Mouse (Mus musculus): ENCODE measurements around the gene Tdrd1. TPM values are rescaled to one million over a fixed set of nuclear protein-coding genes. Genes with fewer than 3 reads are reported as not detected.

Gene Tdrd1
- polyA plus RNA-seq, 1 experiment from 2014 or later = 0.52 TPM

- no peaks in the 10 kb centered on the region for H3K4me1 ChIP-seq (replicated peaks)
These were observed 17.0 kb downstream of the Tdrd1 start for GRCm38 (mm10) chr19:56842974-56843373.

DNA sequence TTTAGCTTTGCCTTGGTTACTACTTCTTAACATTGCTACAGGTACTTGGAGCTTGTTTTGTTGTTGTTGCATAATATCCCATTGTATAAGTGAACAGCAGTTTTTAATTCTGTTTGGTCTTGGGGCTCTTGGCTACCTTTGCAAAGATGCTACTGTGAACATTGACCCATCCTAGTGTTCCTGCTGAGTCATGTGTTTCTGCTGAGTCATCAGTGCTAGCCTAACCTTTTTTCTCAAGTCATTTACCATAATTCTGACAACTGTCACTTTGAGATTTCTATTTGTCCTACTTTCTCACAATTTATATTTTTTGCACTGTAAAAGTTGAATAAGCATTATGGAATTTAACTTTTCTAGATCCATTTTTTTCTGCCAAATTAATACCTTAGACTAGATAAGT is 26.6 kb downstream of the Tdrd1 start:
- DNase-seq (ENCODE audit: low spot score) = no peak
- Histone ChIP-seq H3K4me3 (no peak overlapping the region), H3K4me1 (replicated peaks) (peaks cover 9% of the 10 kb centered on the region; the same call in 1 of the 2 replicates), H3K27ac (no peak overlapping the region), H3K9me3 (0 out of 2 replicates have a peak, but pooled peaks cover 10% of the 10 kb centered on the region), H3K36me3 (no peaks in the 10 kb centered on the region), H3K27me3 (ENCODE audit: insufficient read depth, poor library complexity, severe bottlenecking) (no peaks in the 10 kb centered on the region)

More at GRCm38 (mm10) chr19:56842974-56843373, 17.0 kb downstream of the Tdrd1 start:
- Histone ChIP-seq H3K4me3 (no peak overlapping the region), H3K27me3 (ENCODE audit: insufficient read depth, poor library complexity, severe bottlenecking) (no peaks in the 10 kb centered on the region), H3K9me3 (no peaks in the 10 kb centered on the region), H3K36me3 (no peaks in the 10 kb centered on the region), H3K27ac (no peak overlapping the region)
- DNase-seq (ENCODE audit: low spot score) = no peak
- WGBS = 84% methylated on average over 12 of the region's 12 CpGs

DNA sequence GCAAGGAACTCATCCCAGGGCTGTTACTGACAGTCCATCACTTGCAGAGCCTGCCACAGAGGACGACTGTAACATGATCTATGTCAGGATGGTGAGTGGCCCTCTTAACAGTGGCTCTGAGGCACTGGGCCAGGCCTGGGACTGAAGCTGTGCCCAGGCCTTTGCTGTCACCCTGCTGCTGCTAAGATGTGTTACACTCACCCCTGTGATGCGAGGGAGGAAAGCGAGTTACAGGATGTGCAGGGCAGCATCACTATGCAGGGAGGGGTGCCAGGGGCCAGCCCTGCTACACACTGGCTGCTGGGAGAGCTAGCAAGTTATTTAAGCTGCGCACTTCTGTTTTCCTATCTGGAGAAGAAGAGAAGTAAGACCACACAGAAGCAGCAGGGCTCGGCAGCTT is 30.4 kb downstream of the Tdrd1 start:
- WGBS = 51% methylated on average over 5 of the region's 5 CpGs
- DNase-seq (ENCODE audit: low spot score) = no peak
- peaks cover 13% of the 10 kb centered on the region for H3K4me1 ChIP-seq (replicated peaks)
- H3K27me3 ChIP-seq (ENCODE audit: insufficient read depth, poor library complexity, severe bottlenecking) = no peaks in the 10 kb centered on the region
- H3K9me3 ChIP-seq = 0 out of 2 replicates have a peak, but pooled peaks cover 4% of the 10 kb centered on the region
- no peaks in the 10 kb centered on the region for H3K36me3 ChIP-seq
- no peak overlapping the region for H3K27ac ChIP-seq
- no peak overlapping the region for H3K4me3 ChIP-seq

GRCm38 (mm10) chr19:56867701-56868100 is 41.7 kb downstream of the Tdrd1 start:
- H3K36me3 ChIP-seq = no peaks in the 10 kb centered on the region
- no peaks in the 10 kb centered on the region for H3K9me3 ChIP-seq
- no peak overlapping the region for H3K27ac ChIP-seq
- DNase-seq (ENCODE audit: low spot score) = no peak
- H3K4me1 ChIP-seq (replicated peaks) = peaks cover 9% of the 10 kb centered on the region
- 72% methylated on average over 4 of the region's 4 CpGs for WGBS
- peaks cover 26% of the 10 kb centered on the region for H3K27me3 ChIP-seq (ENCODE audit: insufficient read depth, poor library complexity, severe bottlenecking)
- H3K4me3 ChIP-seq = no peak overlapping the region

DNA sequence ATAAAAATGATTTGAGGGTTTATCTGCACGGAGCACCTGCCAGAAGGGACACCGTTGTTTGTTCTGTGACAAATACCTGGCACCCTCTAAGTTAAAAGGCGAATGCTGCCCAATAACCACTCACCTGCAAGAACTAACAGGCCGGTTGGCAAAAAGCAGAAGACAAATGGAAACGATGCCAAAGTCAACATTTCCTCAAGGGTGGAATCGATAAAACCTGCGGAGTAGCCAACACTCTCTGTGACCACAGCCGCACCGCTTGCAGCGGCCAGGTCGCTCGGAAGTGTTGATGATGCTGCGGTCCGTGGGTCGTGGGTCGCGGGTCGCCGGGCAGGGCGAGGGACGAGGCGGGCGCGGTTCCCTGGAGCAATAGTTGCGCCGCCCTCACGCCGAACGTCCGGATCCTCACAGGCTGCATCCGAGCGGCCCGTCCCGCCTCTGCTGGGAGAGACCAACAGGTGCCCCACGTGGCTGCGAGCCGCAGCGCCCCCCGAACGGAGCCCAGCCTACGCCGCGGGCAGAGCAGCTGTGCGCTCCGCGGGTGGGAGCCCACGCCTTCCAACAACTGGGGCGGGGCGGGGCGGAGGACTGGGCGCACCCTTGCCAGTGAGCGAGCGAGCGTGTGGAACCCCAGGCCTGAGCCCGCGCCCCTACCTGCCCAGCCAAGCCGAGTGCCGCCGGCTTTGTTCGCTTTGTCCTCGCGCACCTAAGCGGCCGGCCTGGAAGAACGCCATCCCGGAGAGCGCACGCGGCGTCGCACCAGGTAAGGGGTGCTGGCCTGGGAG is 48.0 kb downstream of the Tdrd1 start, which contains the start of gene Vwa2:
Gene Vwa2 (plus strand): TSS at position 434 of the 785 bp plus-strand sequence.
- peak within 1 kb of the TSS; percentile 59 for H3K4me3 ChIP-seq
- H3K36me3 ChIP-seq = no peaks in the 10 kb centered on the region
- H3K27ac ChIP-seq = peak within 1 kb of the TSS; percentile 60
- H3K4me1 ChIP-seq (replicated peaks) = peaks cover 14% of the 10 kb centered on the region
- no peaks in the 10 kb centered on the region for H3K9me3 ChIP-seq
- DNase-seq (ENCODE audit: low spot score) = peak; percentile 60
- WGBS = 2% methylated on average over 71 of the region's 71 CpGs
- H3K27me3 ChIP-seq (ENCODE audit: insufficient read depth, poor library complexity, severe bottlenecking) = peaks cover 87% of the 10 kb centered on the region

- 9% methylated on average over 30 of the region's 30 CpGs for WGBS
- Histone ChIP-seq H3K9me3 (no peaks in the 10 kb centered on the region), H3K4me1 (replicated peaks) (peaks cover 17% of the 10 kb centered on the region), H3K4me3 (peak overlapping the region; percentile 59), H3K27ac (peak overlapping the region; percentile 60), H3K27me3 (ENCODE audit: insufficient read depth, poor library complexity, severe bottlenecking) (peaks cover 91% of the 10 kb centered on the region), H3K36me3 (no peaks in the 10 kb centered on the region)
- DNase-seq (ENCODE audit: low spot score) = peak; percentile 39
These were observed 48.7 kb downstream of the Tdrd1 start for GRCm38 (mm10) chr19:56874601-56875315.

GRCm38 (mm10) chr19:56877364-56877763 is 51.4 kb downstream of the Tdrd1 start:
- peaks cover 39% of the 10 kb centered on the region for H3K4me1 ChIP-seq (replicated peaks)
- peaks cover 72% of the 10 kb centered on the region for H3K27me3 ChIP-seq (ENCODE audit: insufficient read depth, poor library complexity, severe bottlenecking)
- H3K27ac ChIP-seq = no peak overlapping the region
- H3K9me3 ChIP-seq = no peaks in the 10 kb centered on the region
- no peak for DNase-seq (ENCODE audit: low spot score)
- H3K36me3 ChIP-seq = no peaks in the 10 kb centered on the region
- no peak overlapping the region for H3K4me3 ChIP-seq
- 81% methylated on average over 6 of the region's 6 CpGs for WGBS

- WGBS = 91% methylated on average over 10 of the region's 10 CpGs
These were observed 61.9 kb downstream of the Tdrd1 start for GRCm38 (mm10) chr19:56887879-56888278.

GRCm38 (mm10) chr19:56888654-56889053 is 62.6 kb downstream of the Tdrd1 start:
- H3K36me3 ChIP-seq = no peaks in the 10 kb centered on the region
- DNase-seq (ENCODE audit: low spot score) = no peak
- H3K27ac ChIP-seq = no peak overlapping the region
- no peaks in the 10 kb centered on the region for H3K9me3 ChIP-seq
- no peak overlapping the region for H3K4me3 ChIP-seq
- H3K27me3 ChIP-seq (ENCODE audit: insufficient read depth, poor library complexity, severe bottlenecking) = no peaks in the 10 kb centered on the region
- 84% methylated on average over 5 of the region's 5 CpGs for WGBS
- H3K4me1 ChIP-seq (replicated peaks) = peaks cover 8% of the 10 kb centered on the region

More at GRCm38 (mm10) chr19:56887879-56888278, 61.9 kb downstream of the Tdrd1 start:
- H3K4me1 ChIP-seq (replicated peaks) = peaks cover 8% of the 10 kb centered on the region
- no peaks in the 10 kb centered on the region for H3K27me3 ChIP-seq (ENCODE audit: insufficient read depth, poor library complexity, severe bottlenecking)
- H3K36me3 ChIP-seq = no peaks in the 10 kb centered on the region
- H3K27ac ChIP-seq = no peak overlapping the region
- H3K4me3 ChIP-seq = no peak overlapping the region
- no peaks in the 10 kb centered on the region for H3K9me3 ChIP-seq
- DNase-seq (ENCODE audit: low spot score) = no peak

DNA sequence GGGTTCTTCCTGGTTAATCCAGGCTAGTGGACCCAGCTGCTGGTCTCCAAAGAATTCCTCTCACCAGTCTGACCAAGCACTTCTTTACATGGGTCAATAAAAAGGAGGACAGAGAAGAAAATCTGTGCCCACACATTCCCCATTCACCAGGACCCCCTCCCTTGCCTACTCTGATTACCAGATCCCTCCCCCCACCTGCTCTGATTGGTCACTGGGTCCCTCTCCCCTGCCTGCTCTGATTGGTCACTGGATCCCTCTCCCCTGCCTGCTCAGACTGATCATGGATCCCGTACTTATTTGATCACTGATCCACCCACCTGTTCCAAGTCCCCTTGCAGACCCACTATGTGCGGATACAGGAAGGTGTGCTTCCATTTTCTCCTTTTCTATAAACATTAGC is 65.4 kb downstream of the Tdrd1 start:
- peaks cover 8% of the 10 kb centered on the region for H3K4me1 ChIP-seq (replicated peaks)
- H3K27ac ChIP-seq = no peak overlapping the region
- no peaks in the 10 kb centered on the region for H3K27me3 ChIP-seq (ENCODE audit: insufficient read depth, poor library complexity, severe bottlenecking)
- no peak for DNase-seq (ENCODE audit: low spot score)
- no peaks in the 10 kb centered on the region for H3K9me3 ChIP-seq
- no peak overlapping the region for H3K4me3 ChIP-seq
- no peaks in the 10 kb centered on the region for H3K36me3 ChIP-seq
- WGBS = 54% methylated on average over 2 of the region's 2 CpGs

DNA sequence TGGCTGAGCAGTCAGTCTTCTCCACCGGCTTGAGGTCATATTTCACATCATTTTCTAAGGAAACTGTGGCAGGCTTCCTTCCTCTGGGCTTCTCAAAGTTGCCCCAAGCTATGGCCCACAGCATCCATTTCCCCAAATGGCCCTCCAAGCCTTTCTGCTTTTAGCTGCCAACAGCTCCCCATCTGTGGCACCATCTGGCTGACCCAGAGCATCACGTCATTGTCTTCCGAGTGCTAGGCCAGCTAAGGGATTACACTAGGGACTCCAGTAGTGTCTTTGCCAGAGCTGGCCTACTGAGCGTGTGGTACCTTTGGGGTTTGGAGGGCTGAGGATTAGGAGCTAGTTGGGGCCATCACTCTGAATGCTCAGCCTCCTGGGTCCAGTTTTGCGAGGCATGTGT is 66.6 kb downstream of the Tdrd1 start:
- H3K4me3 ChIP-seq = no peak overlapping the region
- no peak overlapping the region for H3K27ac ChIP-seq
- no peak for DNase-seq (ENCODE audit: low spot score)
- H3K36me3 ChIP-seq = no peaks in the 10 kb centered on the region
- peaks cover 8% of the 10 kb centered on the region for H3K4me1 ChIP-seq (replicated peaks)
- no peaks in the 10 kb centered on the region for H3K9me3 ChIP-seq
- H3K27me3 ChIP-seq (ENCODE audit: insufficient read depth, poor library complexity, severe bottlenecking) = no peaks in the 10 kb centered on the region
- 86% methylated on average over 5 of the region's 5 CpGs for WGBS

- Histone ChIP-seq H3K27ac (no peak overlapping the region), H3K9me3 (no peaks in the 10 kb centered on the region), H3K4me3 (no peak overlapping the region), H3K36me3 (no peaks in the 10 kb centered on the region), H3K4me1 (replicated peaks) (peaks cover 8% of the 10 kb centered on the region), H3K27me3 (ENCODE audit: insufficient read depth, poor library complexity, severe bottlenecking) (no peaks in the 10 kb centered on the region)
- 89% methylated on average over 5 of the region's 5 CpGs for WGBS
- DNase-seq (ENCODE audit: low spot score) = no peak
These were observed 67.3 kb downstream of the Tdrd1 start for GRCm38 (mm10) chr19:56893326-56893725.

- Histone ChIP-seq H3K4me1 (replicated peaks) (no peaks in the 10 kb centered on the region), H3K27me3 (ENCODE audit: insufficient read depth, poor library complexity, severe bottlenecking) (no peaks in the 10 kb centered on the region), H3K9me3 (no peaks in the 10 kb centered on the region), H3K4me3 (no peak overlapping the region), H3K27ac (no peak overlapping the region), H3K36me3 (no peaks in the 10 kb centered on the region)
- DNase-seq (ENCODE audit: low spot score) = no peak
- WGBS = 82% methylated on average over 16 of the region's 16 CpGs
These were observed 71.6 kb downstream of the Tdrd1 start for GRCm38 (mm10) chr19:56897654-56898053.

Data from hindbrain, embryonic 10.5 days (tissue).